Mouse (Mus musculus): Measurements from ENCODE around the gene Rgs12.

The Rgs12 gene

DNA sequence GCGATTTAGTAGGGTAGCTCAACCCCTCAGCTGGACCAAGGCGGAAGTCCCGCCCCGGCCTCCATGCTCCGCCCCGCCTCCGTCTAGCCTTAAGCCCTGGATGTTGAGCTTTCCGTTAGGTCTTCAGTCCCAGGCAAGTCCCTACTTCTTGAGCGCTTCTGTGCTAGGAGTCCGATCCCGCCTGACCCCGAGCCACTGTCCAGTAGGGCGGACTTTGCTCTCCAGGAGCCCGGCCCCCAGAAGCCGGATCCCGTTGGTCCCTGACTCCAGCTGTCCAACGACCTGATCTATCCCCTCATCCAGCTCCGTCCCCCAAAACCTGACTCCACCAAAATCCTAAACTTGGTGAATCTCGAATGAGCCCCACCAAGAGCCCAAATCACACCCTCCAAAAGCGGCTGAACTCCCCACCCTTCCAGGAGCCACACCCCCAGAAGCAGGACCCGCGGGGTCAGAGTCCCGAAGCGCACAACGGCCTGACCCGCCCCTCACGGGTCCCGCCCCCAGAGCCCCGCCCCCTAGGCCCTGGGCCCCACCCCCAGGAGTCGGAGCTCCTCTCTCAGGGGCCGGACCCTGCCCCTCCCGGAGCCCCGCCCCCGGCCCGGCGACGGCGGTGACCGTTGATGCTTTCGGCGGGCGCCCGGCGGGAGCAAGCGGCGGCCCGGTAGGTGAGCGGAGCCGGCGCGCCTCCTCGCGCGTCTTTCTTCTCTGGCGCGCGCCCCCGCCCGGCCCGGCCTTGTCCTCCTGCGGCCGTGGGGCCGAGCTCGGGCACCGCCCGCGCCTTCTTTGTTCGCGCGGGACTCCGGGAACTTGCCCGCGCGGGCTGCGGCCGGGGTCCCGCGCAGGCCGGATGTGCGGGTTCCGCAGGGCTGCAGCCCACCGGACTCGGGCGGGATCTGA is at the start of gene Rgs12:
Gene Rgs12 (plus strand): TSS at position 585 of the 900 bp plus-strand sequence.
- peak; percentile 81 for DNase-seq (ENCODE audit: low read depth, low spot score)

DNA sequence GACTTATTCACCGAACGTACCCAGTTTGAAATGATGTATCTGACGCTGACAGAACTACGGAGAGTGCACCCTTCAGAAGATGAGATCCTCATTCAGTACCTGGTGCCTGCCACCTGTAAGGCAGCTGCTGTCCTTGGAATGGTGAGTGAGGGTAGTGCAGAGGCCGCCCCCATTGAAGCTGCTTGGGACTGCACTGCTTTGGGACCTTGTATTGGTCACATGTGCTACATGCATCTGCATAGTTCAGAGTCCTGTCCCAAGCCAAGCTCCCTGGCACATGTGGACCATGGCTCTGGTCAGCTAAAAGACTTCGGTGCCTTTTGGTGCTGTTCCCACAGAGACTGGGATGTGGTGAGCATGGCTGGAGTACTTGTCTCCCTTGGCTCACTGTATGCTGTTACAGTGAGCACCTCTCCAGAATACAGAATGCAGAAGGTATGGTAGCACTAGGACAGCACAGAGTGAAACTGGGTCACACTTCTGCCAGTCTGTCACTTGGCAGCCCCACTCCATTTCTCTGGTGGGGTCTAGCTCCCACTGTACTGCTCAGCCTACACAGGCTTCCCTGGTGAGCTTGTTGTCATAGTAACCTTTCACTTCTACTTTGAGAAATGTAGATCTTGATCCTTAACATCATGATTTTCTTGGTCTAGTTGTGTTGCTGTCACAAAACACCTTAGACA is 49.3 kb upstream of the Rgs12 start:
- DNase-seq (ENCODE audit: low read depth, low spot score): no peak

DNA sequence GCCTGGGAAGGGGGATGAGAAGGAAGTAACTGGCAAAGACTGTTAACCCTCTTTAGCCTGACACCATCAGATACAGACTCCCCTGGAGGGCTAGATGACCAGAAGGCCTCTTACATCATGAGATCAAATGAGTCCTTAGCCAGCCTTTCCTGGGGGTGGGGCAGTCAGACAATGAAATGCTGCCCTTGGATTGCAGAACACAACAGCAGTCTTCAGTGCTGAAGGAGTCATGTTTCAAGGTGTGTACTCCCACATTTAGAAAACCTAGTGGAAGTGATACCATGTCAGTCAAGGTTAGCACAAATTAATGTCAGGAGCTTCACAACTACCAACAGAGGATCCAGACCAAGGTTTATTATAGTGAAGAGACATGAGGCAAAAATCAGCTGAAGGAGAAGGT is 46.9 kb upstream of the Rgs12 start:
- DNase-seq (ENCODE audit: low read depth, low spot score): no peak

- no peak for DNase-seq (ENCODE audit: low read depth, low spot score)
These were observed 46.3 kb upstream of the Rgs12 start for GRCm38 (mm10) chr5:34902811-34903385.

- DNase-seq (ENCODE audit: low read depth, low spot score): no peak
These were observed 44.8 kb upstream of the Rgs12 start for GRCm38 (mm10) chr5:34904412-34904811.

GRCm38 (mm10) chr5:34907230-34907629 is 42.0 kb upstream of the Rgs12 start:
- DNase-seq (ENCODE audit: low read depth, low spot score): no peak

- no peak for DNase-seq (ENCODE audit: low read depth, low spot score)
These were observed 41.1 kb upstream of the Rgs12 start, which contains the start of gene Msantd1 for GRCm38 (mm10) chr5:34907910-34908725. TSS of gene Msantd1 (plus strand) at chr5:34908012.

DNA sequence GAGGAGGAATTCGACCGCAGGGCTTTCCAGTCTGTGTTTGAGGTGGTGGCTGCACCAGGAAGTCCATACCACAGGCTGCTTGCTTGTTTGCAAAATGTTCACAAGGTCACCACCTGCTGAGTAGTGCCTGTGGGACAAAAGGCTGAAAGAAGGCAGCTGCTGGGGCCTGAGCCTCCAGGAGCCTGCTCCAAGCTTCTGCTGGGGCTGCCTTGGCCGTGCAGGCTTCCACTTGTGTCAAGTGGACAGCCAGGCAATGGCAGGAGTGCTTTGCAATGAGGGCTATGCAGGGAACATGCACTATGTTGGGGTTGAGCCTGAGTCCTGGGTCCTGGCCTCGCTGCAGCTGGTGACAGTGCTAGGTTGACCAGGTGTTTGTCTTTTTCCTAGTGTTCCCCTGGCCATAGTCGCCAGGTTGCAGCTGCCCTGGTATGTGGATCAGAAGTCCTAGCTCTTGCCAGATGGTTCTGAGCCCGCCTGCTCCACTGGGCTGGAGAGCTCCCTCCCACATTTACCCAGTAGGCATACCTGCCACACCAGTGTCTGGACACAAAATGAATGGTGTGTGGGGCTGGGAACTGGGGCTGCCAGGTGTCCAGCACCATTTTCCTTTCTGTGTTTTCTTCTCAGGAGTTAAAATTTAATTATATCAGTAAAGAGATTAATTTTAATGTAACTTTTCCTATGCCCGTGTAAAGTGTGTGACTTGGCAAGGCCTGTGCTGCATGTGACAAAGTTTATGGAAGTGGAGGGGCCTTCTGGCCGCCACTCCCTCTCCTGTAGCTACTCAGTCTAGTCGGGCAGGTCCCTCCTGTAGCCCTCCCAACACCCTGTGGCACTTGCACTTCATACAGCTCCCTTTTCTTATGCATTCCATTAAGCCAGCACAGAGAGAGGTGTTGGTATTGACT is 40.3 kb upstream of the Rgs12 start:
- DNase-seq (ENCODE audit: low read depth, low spot score): no peak

GRCm38 (mm10) chr5:34909634-34910503 is 39.4 kb upstream of the Rgs12 start:
- no peak for DNase-seq (ENCODE audit: low read depth, low spot score)

GRCm38 (mm10) chr5:34910504-34910815 is 38.8 kb upstream of the Rgs12 start:
- DNase-seq (ENCODE audit: low read depth, low spot score): no peak

GRCm38 (mm10) chr5:34915801-34916200 is 33.4 kb upstream of the Rgs12 start:
- DNase-seq (ENCODE audit: low read depth, low spot score): peak; percentile 46

DNA sequence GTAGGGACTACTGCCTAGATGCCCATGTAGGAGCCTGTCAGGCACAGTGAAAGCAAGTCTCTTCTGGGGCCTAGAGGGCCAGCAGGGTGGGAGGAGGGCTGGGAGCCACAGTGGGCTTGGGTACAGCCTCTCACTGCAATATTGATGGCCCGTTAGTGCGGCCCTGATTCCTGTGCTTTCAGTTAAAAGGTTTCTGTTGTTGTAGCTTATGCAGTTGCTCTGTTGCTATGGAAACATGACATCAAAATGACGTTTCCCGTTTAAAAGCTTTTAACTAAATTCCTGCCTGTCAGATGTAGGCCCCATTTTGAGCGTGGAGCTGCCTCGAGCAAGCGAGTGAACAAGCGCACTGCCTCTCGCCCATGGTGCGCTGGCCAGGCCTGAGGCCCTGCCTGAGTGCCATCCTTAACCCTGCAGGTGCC is 32.0 kb upstream of the Rgs12 start:
- no peak for DNase-seq (ENCODE audit: low read depth, low spot score)

- DNase-seq (ENCODE audit: low read depth, low spot score): no peak
These were observed 30.5 kb upstream of the Rgs12 start for GRCm38 (mm10) chr5:34918785-34919184.

DNA sequence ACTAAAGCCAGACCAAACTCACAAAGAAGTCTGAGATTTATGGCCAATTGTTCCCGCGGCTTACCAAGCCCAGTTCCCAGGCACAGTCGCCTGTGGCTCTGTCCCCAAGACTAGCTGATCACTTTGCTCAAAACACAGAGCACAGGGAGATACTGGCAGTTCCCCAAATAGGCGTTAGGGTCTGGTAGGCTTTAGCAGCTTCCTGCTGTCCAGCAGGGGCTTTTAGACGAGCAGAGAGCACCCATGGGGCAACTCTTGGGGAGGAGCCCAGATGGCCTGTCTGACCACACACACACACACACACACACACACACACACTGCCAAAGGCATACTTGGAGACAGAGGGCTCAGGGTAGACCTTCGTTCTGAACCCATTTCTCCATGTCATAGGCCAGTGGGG is 26.7 kb upstream of the Rgs12 start:
- no peak for DNase-seq (ENCODE audit: low read depth, low spot score)

DNA sequence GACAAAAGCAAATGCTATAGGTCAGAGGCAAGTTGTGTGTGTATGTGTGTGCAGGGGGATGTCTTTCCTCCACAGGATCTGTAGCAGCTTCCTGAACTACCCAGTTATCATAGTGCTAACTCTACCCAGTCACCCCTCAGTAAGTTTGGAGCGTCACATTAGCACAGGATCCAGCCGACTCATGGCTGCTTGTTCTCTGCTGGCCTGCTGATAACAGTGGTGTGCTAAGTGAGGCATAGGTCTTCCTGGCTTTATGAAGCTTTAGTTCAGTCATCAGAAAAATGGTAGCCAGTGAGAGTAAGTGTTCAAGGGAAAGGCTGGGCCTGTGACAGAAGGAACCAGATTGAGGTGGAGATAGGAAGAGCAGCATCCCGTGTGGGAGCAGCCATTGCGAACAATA is 25.3 kb upstream of the Rgs12 start:
- no peak for DNase-seq (ENCODE audit: low read depth, low spot score)

DNA sequence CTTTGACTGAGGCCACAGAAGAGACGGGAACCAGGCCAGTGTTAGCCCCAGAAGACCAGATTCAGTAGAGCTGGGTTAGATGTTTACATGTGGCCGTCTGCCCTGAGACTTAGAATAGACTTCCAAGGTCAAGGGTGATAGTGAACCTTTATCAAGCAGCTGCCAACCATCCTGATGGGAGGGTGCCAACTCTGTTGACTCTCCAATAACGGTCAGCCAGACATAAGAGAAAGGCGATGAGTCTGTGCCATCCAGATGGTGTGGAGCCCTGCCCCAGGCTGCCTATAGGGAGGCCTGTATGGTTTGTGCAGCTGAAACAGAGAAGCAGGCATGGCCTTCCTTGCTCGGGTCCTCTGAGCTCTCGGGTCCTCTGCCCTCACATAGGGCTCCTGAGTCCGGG is 24.7 kb upstream of the Rgs12 start:
- no peak for DNase-seq (ENCODE audit: low read depth, low spot score)

- DNase-seq (ENCODE audit: low read depth, low spot score): no peak
These were observed 21.6 kb upstream of the Rgs12 start for GRCm38 (mm10) chr5:34927648-34928047.

DNA sequence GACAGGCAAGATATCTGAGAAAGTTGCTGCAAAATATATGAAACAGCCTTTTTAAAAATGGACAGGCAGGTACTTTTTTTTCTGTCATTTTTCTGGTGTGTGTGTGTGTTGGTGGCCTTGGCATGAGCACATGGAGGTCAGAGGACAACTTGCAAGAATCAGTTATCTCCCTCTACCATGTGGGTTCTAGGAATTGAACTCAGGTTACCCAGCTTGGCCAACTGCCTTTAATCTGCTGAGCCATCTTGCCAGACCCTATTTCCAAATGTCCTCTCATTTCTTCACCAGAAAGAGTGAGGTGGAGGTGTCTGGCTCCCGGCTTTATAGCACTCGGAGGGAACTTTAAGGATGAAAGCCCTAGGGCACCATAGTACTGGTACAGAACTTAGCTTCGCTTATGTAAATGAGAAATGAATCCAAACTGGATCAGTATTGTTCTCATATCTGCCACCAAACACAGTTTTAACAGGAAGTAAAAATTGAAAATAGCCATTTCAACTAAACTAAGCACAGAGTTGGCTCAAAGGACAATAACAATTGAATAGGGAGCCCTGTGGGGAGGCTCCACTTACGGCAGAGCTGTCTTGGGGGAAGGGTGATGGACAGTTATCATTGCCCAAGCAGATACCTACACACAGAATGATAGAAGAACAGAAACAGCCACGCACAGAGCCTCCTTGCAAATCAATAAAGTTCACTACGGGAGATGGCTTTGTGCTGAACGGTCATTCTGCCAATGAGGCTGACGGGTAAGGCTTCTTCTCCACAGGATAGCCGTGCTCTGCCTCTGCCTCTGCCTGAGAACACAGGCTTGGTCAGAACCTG is 18.9 kb upstream of the Rgs12 start:
- no peak for DNase-seq (ENCODE audit: low read depth, low spot score)

GRCm38 (mm10) chr5:34931091-34931490 is 18.2 kb upstream of the Rgs12 start:
- no peak for DNase-seq (ENCODE audit: low read depth, low spot score)

Data from CD4-positive helper T cell, adult 2 months (primary cell).